Mouse (Mus musculus) thymus, postnatal 4 days (tissue): Measurements from ENCODE around the gene Ldah.

Source experiments
- DNase-seq: peaks from one replicate; pipeline ENCODE4 v3.0.0; 2021

The Ldah gene

DNA sequence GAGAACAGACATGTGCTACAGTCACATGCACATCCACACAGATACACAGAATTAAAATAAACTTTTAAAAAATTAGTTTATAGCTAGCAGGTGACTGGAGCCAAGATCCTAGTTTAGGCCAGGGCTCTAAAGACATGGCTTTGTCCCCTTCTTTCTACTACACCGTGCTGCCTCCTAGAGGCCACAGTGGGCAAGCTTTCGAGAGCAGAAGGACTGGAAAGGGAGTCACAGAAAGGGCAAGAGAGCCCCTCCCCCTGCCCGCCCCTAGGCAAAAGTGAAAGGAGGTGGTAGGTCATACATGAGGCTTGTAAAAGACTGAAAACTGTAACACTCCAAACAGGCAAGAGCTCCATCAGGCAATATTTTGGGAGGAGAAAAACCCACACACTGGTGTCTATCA, 80.1 kb downstream of the Ldah start:
- DNase-seq: peak; percentile 57

DNA sequence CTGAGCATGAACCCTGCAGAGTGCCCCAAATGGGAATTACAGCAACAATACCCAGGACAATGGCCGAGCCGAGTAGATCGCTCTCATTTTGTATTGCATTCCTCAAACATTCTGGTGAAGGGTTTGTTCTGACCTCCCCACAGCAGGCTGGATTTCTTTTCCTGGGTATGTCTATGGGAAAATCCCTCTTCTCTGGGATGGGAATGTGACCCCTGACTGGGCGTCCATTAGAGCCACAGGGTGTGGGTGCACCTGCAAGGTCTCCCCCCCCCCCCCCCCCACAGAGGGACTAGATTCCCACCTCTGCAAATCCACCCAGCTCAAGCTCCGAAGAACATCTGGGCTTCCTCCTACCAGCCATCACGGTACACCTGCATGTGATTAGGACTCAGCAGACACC, 81.2 kb downstream of the Ldah start:
- no peak for DNase-seq

DNA sequence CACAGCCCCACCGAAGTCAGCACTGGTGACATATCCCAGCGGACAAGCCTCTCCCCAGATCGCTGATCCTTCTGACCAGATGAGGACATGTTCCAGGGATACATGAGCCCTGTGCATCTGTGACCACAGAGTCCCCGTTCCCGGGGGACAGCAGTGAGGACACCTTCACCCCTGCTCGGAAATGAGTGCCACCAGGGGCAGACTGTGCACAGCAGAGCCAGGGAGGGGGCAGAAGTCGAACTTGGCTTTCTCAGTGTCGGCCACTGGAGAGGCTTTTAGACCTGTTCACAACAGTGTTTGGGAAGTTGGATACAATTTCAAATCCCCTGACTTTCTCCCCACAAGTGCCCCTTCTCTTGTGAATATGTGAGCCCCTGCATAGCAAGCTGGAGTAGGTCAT, 81.6 kb downstream of the Ldah start:
- DNase-seq: no peak

DNA sequence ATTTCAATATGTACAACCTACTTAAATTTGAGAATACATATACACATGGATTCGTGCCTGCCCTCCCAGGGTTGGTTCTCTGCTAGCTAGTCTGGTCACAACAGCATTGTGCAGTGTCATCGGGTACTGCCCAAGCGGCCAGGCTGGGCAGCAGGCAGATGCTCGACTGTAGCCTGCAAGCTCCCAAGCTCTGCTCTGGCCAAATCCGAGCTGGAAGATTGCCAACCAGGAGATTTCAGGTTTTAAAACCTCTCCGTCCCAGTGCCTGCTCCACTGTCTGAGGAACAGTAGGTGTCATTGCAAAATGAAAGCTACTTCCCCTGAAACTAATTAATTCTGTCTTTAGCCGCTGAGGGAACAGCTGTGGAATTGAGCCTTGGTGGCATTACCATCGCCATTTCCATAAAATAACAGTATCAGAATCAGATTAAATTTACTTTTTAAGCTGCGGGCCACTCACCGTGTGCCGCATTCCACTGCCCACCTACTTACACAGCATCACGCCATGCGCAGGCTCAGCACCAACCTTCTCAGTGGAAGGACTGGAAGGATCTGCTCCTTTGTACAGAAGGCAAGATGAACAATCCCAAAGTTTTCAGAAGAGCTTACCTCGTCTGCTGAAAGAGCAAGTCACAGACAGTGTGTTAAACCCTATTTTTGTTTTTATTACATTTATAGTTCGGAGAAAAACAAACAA, 83.4 kb downstream of the Ldah start:
- DNase-seq: no peak

DNA sequence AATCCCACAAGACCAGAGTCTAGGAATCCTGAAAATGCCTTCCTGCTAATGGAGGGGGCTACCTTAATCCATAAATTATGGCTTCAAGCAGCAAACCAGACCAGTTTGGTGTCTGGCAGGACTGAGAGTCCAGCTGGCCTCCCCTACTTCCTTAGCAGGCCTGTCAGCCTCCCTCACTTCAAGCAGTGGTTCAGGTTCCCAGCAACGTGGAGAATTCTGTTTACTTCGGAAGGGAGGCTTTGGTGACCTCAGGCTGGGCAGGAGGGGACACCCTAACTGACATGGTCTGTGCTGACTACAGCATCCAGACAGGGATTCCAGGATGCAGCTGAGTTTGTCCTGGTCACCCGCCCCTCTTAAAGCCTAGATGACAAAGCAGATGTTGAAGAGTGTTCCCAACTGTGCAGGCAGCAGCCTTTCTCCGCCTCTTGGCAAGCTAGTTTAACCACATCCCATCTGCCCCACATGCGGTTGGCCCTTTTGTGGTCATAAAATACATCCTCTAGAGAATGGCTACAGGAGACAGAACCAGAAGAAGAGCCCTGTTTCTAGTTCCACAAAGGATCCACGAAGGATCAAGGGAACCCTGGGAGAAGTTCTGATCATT, 87.5 kb downstream of the Ldah start:
- DNase-seq: no peak

DNA sequence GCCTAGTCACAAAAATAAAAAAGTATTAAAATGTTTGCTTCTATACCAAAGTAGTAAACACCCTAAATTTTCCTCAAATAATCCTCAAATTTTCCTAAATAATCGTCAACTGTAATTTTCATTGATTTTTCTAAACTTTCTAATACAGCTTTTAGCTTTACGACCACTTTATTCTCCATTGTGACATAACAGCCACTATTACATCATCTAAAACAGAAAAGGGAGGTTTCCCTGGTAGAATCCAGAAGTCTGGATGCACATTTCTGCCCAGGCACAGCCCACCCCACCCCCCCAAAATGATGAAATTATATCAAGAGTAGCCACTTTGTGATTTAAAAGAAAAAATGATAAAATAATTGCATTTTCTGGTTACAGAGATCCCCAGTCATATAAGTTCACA, 88.2 kb downstream of the Ldah start:
- DNase-seq: no peak

DNA sequence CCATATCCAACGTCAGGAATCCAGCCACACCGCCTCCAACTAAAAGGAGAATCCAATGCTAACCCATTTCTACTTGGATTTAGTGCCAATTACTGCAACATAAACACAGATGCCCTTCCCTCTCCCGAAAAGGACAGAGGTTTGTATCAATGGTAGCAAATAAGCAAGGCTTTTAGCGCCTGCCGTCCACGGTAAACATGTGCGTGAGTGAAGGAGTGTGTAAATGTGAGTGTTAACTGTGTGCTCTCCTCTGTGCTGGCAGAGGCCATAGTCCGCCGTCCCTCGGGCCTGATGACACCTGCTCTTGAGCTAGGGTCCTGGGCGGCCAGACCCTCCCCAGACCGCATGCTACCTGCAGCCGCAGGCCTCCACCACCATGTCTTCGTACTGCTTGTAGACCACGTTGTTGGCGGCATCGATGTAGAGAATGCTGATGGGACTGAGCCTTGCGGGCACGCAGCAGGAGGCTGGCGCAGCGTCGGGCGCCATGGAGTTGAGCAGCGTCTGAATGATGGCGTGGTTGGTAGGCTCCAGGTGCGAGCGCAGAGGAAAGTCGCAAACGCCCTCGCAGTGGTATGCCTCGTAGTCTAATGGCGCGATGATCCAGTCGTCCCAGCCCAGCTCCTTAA, 89.8 kb downstream of the Ldah start:
- no peak for DNase-seq

DNA sequence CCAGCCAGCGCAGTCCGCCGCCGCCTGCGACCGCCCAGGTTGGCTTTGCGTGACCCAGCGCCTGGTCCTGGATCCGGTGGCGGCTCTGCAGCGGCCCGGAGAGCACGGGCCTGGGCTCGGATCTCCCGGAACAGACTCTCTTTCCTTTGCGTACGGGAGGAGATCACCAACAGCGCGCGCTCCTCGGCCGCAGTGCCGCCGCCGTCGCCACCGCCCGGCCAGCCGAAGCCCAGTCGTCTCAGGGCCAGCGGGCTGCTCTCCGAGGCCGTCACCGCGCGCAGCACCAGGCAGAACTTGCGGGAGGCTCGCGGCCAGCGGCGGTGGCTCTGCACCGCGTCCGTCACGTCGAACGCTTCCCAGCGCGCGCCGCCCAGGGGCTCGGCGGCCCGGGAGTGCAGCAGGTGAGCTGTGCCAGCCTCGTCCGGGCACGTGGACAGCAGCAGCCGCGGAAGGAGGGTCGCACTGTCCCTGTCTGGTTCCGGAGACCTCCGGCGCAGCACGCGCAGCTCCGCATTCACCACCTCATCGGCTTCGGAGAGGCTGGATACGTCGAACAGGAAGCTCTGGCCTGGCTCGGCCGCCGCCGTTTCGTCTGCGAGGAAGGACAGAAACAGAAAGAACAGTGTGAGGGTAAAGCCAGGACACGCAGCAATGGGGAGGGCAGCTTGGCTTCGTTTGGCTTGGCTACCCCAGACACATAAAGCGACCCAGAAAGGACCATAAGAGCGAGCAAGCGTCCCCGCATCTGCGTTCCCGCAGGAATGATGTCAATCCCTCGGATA, 90.6 kb downstream of the Ldah start:
- DNase-seq: no peak

DNA sequence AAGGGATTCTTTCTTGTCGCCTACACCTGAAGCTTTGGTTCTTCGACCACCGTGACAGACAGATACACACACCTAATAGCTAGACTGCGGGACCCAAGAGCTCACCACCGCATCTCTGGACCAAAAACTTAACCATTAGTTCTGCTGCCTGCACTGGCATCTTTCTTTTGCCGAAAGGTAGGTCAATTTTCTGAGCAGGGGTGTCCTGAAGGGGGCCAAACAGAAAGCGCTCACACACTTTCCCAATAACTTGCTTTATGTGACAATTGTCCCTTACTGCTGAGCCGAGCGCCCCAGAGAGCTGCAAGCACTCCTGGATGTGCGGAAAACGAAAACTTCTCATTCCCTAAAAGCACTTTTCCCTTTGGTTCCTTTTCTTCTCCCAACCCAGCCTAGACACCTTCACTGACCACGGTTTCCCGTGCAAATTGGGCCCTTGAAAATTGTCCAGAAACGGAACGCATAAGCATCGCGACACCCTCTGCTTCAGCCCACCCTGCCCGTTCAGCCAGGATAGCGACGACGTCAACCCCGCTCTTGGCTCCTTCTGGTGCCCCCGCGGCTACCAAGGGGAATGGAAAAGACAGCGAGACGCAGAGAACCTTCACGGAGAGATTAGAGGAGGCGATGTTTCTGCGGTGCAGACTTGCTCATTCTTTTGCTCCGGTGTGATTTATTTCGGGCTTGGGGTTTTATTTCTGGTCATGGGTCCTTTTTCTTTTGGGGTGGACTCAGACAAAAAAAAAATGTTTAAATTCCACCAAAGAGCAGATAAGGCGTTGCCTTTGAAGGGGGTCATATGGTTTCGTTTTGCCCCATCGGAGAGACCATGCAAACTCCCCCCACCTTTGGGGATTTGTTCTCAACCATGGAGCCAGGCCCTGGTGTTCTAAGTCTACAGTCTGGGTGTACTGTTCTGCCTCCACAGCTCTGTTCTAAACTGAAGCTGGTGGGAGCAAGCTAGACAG, 91.5 kb downstream of the Ldah start:
- no peak for DNase-seq

DNA sequence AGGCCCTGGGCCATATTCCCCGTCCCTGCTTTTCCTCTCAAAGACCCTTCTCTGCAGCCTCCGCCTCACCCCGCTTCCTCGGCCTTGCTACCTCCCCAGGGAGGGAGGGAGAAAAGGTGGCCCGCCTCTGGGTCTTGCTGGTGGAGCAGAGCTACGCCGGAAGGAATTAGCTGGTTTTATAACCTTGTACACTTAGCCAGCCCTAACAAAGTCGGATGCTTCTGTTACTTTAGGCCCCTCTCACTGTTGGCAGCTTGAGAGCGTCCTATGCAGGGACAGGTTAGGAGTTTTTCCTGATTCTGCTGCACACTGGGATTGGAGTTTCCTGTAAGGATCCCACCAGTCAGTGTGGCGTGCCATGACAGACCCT, 92.2 kb downstream of the Ldah start:
- DNase-seq: no peak

DNA sequence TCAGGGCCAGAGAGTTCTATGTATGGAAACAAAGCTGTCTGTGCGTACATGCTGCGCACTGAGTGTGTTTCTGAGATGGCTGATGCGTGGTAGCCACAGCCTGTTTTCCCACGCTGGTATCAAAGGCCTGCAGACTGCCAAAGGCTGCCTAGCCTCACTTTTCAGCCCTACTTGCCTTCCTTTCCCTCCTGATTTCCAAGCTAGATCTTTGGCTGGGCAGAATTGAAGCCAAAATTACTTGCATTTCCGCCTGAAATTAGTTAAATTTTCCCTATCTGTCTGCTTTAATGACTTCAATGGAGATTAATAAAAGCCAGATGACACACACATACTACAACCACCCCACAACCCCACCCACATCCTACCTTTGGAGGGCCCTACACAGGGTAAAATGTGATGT, 92.6 kb downstream of the Ldah start:
- DNase-seq: no peak

DNA sequence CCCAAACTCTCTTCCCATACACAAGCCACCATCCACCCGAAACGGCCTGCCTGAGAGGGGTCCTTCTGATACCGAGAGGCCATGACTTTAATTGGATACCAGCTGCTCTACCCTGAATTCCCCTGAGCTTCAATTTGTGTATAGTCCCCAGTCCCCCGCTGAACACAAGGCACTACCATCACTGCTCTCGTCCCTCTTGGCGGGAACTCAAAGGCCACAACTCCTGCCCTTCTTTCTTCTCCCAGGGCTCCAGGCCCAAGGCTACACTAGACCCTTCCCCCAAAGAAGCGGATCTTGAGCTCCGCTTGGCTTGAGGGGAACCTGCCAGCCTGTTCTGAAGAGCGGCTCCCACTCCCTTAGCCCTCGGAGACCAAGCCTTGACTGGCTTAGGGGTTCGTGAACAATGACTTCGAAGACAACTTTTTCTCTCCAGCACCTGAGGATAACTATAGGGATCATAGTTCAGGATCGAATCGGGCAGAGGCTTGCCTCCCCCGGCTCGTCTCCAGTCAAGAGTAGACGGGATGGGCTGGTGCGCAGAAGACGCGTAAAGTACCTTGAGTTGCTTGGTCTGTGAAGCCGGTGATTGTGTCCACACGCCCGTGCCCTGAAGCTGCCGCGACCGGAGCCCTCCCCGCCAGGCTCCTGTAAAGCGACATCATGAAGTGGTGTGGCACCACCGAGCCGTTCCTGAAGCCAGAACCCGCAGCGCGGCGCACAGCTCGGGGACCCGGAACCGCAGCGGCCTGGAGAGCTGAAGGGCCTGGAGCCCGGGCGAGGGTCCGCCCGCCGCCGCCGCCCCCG, 93.3 kb downstream of the Ldah start:
- DNase-seq: no peak

DNA sequence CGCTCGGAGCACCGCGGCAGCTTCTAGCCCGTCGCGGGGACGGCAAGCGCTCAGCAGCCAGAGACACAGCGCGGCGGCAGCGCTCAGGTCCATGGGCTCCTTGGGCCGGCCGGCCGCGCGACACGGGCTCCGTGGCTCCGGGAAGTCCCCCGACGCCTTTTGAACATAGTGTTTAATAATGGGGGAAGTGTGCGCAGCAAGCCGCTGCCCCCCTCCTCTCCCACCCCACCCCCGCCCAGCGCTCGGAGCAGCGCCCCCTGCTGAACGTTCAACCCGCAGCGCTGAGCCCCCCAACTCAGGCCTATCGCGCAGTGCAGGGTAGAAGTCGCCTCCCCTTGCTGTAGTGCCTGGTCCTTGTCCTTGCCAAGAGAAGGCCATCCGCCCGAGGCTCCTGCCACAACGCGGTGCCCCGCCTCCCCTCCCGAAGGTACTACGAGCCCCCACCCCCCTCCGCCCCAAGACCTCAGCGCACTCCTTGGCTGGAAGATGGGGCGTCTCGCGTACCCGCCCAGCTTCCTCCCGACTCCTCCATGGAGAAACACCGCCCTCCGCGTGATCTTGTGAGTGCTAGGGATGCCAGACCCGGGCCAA, 94.0 kb downstream of the Ldah start, which contains the start of gene Gdf7:
Gene Gdf7 (minus strand): TSS at position 114 of the 591 bp plus-strand sequence.
- peak; percentile 45 for DNase-seq

DNA sequence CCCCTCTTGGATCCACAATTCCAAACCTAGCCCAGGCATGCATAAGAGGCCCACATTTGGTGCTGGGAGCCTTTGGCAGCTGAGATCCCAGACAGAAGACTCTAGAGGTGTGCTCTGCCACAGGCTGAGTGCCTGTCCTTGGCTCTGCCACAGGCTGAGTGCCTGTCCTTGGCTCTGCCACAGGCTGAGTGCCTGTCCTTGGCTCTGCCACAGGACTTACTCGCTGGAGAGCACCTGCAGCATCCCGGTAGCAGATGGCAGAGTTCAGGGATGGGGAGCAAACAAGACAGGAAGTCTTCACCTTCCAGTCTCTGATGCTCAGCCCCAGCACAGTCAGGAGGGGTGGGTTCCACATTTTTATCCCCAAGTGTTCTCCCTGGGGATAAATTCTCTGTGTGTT, 97.4 kb downstream of the Ldah start:
- DNase-seq: no peak

DNA sequence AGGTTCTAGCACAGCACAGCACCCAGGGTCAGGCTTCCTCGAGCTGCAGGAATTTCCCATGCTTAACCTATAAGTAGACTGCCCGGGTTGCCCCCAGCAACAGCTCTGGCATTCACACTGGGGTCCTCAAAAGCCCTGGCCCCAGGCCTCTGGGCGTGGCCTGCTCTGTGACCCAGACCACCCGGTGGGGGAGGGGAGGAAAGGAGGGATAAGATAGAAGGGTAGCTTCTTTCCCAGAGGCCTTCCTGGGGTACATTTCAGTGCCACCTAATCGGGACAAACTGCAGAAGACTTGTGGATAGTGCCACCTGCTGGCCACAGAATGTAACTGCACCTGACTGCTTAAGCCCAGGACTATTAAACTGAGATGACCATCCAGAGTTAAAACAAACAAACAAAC, 98.5 kb downstream of the Ldah start:
- peak; percentile 72 for DNase-seq

DNA sequence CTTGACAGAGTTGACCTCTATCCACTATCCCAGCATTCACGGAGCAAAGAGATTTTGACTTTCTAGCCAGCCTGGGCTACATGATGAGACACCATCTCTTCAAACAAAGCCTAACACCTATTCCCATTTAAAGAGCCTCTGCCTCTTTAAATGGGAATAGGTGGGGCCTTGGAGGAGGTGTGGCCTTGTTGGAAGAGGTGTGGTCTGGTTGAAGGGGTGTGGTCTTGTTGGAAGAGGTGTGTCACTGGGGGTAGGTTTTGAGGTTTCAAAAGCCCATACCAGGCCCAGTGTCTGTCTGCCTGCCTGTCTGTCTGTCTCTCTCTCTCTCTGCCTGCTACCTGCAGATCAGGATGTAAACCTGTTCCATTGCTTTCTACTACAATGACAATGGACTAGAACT, 99.0 kb downstream of the Ldah start:
- no peak for DNase-seq

DNA sequence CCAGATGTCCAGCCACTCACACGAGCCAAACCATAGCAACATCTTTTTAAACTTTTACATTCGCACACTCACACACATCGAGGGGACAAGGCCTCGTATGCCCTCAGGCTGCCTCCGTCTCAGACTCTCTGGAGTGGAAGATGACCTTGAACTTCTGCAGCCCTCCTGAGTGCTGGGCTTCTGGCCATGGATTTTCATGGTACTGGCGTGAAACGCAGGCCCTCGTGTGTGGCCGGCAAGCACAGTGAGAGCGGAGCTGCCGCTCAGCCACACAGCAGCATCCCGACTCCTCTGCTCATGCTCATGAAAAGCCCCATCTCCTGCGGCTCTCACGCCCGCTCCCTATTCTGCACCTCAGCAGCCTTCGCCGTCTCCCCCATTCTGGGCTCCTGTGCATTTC, 103.1 kb downstream of the Ldah start:
- no peak for DNase-seq

DNA sequence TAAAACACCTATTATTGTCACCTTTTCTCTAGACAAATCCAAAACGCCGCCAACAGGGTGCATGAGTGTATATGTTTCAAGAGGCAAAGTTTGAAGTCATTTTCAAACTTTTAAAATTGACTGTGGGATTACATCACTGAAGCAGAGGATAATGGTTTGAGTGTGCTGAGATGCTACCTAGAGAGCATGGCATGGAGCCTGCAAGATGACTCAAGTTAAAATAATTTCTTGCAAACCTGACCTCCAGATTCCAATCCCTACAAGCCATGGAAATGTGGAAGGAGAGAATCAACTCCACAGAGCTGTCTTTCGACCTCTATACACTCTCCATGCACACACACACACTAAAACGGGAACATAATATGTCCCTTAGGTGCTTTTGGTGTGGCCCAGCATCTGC, 104.4 kb downstream of the Ldah start:
- DNase-seq: no peak

DNA sequence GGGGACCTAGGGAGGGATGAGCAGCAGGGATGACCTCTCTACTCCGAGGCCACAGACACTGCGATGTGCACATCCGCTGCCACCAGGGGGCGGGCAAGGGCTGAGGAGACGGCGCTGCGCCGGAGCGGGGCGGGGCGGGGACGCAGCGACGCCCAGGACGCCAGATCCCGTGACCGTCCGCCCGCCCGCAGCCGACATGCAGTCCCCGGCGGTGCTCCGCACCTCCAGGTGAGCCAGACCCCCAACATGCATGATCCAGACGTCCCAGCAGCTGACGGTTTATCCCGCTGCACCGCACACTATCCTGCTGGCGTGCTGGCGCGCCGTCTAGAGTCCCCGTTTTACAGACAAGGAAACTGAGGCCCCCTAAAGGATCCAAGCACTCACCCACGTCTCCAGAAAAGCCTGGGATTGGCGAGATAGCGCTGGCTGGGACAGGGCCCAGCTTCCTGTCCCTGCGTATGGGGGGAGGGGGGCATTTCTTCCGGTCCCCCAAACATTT, 105.4 kb downstream of the Ldah start, which contains the start of gene Hs1bp3:
Gene Hs1bp3 (plus strand): TSS at position 163 of the 502 bp plus-strand sequence.
- peak; percentile 95 for DNase-seq

DNA sequence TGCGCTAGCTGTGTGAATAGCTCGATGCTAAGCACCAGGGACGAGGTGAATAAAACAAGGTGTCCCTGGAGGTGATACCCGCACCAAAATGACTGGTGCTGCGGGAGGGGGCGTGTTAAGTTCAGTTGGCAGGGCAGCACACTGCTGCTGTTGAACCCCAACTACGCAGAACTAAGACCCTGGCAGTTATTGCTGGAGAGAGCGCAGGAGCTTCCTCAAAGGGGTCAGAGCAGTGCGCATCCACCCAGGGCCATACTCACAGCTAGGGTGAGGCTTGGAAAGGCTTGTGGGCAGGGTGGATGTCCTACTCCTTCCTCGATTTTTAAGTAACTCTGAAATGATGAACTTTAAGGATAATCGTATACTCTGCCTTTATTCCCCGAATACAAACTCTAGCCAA, 105.9 kb downstream of the Ldah start:
- DNase-seq: no peak

DNA sequence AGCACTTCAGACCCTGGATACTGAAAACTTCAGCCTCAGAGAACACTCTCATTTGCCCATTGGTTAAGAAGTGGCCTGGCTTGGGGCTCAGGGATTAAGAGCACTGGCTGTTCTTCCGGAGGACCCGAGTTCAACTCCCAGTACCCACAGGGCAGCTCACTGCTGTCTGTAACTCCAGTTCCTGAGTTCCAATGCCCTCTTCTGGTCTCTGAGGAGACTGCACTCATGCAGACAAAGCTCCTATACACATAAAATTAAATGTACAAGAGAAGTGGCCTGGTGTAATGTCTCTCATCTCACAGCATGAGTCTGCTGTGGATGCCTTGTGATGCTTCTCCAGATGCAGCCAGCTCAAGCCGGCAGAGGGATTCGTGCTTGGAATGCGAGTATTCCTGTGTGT, 108.6 kb downstream of the Ldah start:
- peak; percentile 44 for DNase-seq
